Mouse (Mus musculus) left cerebral cortex, adult 11 months (tissue): ENCODE data around the gene 4930558K02Rik.

Source experiments
- DNase-seq: peaks from one replicate; pipeline ENCODE4 v3.0.0; 2022; ENCODE audit warnings: low spot score

The 4930558K02Rik gene

DNA sequence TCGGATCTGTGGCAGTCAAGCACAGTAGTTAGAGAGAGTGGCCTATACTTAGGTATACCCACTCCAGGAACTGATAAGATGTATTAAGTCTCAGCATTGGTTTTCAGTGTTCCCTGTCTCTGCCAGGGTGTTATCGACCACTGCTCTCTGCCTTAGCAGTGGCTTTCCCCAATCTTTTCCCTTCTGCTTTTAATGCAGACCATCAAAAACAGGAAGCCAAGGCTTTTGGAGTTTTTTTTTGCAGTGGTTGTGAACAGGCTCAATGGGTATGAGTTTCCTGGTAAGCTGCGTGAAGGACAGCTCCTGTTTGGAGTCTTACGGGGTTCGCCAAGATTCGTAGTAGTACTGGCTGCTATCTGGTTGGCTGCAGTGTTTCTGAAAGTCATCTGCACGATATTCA is 13.0 kb upstream of the 4930558K02Rik start:
- DNase-seq = no peak

- no peak for DNase-seq
Observed at GRCm38 (mm10) chr1:161991846-161992245, 12.4 kb upstream of the 4930558K02Rik start.

DNA sequence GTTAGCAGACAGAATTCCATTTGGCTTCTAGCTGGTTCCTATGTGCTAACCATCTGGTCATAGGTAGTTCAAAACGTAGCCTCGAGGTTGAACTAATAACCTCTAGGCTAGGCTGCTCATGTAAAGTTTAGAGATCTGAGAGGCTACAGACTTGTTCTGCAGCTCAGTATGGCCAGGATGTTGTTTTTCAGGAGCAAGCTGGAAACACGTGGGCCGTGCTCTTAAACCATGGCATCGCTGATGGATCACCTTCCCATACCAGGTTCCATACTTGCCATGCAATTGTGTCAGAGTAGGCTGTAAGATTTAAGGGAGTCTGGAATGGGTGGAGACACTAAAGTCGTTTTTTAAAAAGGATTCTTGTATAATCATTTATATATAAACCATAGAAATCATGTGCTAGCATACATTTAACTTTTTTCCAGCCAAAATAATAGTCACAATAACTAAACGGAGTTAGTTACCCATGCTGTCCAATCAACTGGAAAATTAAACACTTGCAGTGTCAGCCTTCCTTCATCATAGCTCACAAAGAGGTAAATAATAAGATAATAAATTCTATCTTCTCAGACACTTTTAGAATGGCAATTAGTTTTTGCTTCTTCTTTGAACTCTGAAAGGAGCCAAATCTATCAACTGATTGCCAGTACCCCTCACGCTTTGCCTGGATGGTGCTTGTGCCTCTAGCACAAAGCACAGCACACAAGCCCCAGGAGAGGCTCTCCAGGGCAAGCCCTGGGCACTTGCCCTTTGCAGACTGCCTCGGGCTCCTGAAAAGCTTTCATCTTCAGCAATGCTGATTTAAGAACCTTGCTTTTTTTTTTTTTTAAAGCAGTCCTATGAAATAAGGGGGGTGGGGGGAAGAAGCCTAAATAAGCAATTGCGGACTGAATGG is 11.5 kb upstream of the 4930558K02Rik start:
- DNase-seq = no peak

GRCm38 (mm10) chr1:161983979-161984566 is 4.6 kb upstream of the 4930558K02Rik start:
- DNase-seq = no peak

GRCm38 (mm10) chr1:161983451-161983850 is 4.0 kb upstream of the 4930558K02Rik start:
- DNase-seq = no peak

DNA sequence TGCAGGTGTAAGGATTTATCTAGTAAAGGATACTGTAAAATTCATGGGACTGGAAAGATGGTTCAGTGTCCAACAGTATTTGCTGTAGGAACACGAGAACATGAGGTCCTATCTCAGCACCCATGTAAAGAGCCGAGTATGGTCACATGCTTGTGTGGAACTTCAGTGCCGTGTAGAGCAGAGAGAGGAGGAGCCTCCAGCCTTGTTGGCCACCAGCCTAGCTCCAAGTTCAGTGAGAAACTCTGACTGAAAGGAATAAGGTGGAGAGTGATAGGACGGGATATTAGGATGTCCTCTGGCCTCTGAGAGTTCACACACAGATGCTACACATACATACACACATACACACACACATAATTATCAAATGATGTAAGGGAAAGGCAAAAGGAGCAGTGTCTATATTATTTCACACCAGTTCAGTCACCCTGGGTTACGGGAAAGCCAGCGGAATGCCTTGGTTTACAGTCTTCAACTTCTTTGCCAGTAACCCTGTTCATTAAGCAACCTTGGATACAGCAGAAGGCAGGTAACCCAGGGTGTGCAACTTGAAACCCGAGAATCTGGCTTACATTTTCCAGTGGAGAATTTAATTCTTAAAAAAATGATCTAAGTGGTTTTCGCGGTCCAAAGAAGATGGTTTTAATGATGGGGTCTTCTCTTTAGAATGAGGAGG is 1.3 kb upstream of the 4930558K02Rik start:
- no peak for DNase-seq

- DNase-seq = no peak
Observed at GRCm38 (mm10) chr1:161980046-161980445, 610 bp upstream of the 4930558K02Rik start.

- no peak for DNase-seq
Observed at GRCm38 (mm10) chr1:161978173-161978700, 1.2 kb downstream of the 4930558K02Rik start.

DNA sequence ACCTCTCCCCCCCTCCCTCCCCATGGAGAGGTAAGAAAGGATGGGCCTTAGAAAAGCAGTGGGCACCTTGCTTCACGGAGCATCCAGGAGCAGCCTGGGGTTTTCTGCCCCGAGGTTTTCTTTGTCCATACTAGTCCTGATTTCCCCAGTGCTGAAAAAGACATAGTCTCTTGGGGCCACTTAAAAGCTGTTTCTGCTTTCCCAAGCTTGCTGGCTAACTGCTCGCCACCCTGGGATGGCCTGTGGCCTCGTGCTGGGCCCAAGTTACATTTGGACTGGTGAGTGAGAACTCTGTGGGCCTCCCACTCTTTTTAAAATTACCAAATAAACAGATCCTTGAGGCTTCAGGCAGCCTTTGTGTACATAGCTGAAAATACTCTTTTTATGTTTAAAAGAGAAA is 2.1 kb downstream of the 4930558K02Rik start:
- no peak for DNase-seq

DNA sequence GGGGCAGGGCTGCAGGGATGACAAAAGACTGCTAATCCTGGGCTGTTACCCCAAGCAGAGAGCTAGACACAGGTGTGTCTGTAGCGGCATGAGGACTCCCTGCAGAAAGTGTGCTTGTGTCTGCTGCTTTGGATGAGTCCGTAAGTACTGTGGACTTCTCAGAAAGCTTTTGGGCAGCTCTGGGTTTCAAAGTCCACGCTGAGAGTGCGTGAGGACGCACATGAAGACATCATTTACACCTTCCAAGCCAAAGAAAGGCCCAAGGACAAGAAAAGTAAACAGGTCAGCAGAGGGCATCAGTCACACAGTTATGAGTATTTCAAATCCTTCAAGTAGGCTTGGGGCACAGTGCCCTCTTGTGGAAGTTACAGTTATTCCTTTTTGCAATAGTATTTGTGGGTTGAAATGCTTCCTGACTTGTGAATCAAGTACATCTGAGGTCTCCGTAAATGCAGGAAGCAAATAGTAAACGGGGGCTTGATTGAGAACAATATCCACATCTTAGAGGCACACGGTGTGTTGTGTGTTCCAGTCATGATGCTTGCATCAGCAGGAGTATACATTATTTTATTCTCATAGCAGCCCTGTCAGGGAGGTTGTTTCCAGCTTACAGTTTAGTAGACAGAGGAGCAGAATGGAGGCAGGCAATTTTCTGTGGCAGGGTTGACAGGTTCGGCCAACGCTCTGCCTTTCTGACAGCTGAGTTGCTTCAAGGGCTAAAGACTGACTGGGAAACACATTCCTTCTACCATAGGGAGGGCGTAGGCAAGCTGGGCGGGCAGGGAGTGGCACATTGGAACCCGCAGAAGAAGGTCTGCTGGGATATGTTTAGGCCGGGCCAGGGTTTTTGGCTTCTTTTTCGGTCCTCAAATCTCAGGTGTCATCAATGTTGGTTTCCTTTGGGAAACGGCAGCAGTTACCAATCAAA is 2.9 kb downstream of the 4930558K02Rik start:
- peak; percentile 79 for DNase-seq

DNA sequence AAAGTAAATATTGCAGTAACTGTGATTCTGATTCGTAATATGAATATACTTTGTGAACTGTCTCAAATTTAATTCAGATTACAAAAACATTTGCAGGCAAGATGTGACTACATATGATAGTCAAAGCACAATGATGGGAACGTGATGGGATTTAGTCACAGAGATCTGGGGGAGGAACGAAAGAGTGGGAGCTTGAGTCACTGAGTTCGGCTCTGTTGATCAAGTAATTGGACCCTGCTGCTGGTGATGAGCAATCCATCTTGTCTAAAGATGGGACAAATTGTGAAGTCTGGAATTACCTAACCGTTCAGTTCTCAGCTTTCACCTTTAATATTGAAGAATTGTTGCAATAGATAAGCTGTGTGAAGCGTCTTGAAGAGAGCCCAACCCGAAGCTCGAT is 7.2 kb downstream of the 4930558K02Rik start:
- no peak for DNase-seq

- no peak for DNase-seq
Observed at GRCm38 (mm10) chr1:161970874-161971273, 8.6 kb downstream of the 4930558K02Rik start.

- DNase-seq = peak; percentile 91
Observed at GRCm38 (mm10) chr1:161968589-161969407, 10.6 kb downstream of the 4930558K02Rik start, which contains the start of gene Pigc. TSS of gene Pigc (plus strand) at chr1:161969186.

- DNase-seq = no peak
Observed at GRCm38 (mm10) chr1:161967936-161968335, 11.5 kb downstream of the 4930558K02Rik start.

- DNase-seq = no peak
Observed at GRCm38 (mm10) chr1:161962465-161963377, 16.7 kb downstream of the 4930558K02Rik start.

DNA sequence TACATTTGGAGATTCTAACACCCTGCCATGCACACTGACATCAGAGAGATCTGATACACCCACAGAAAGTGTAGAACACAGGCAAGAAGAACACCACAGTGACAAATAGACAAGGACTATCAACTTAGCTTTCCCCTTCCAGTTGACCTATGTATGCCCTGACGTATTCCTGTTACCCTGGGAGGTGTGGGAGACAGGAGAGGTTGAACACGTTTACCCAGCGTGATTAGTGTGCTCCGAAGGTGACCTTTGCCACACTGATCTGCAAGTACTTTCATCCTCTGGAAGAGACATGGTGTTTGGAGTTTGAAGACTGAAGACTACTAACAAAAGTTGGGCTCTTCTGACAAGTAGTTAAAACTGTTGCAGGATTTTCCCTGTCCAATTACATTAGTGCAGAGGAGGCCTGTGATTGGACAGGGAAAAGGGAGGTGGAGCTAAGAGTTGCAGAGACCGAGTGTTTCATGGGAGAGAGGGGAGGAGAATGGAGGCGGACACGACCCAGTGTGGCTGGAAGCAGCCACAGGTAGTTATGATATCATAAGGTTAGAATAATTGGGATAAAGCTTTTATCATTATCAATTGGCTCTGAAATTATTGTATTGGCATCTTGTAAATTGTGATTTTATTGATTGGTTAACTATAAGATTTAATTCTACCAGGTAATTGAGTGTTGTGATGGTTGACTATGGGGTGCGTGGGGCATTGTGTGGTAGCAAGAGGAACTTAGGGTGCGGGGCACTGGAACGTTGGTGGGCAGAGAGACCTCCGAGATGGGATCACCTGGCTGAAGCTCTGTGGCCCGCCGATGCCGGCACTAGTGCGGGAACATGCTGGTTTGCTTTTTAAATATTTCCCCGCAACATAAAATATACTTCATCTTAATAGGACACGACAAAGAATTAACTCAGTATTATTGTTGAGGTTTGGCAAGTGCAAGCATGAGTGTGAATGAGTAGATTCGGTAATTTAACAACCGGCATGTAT is 21.2 kb downstream of the 4930558K02Rik start:
- DNase-seq = no peak

- DNase-seq = no peak
Observed at GRCm38 (mm10) chr1:161955846-161956245, 23.6 kb downstream of the 4930558K02Rik start.

- DNase-seq = no peak
Observed at GRCm38 (mm10) chr1:161952599-161952998, 26.8 kb downstream of the 4930558K02Rik start.
